In genomic region chr17:71980518-71981145, GRCm38 (mm10) we compare ENCODE assay signal across 9 mouse cellular contexts.
DNase-seq lines count a peak whose midpoint lies in the region; ATAC-seq lines count a peak whose summit lies in the region.
"Had no signal": no experiment of that assay in that cellular context is flagged by ENCODE, and none has a peak within 500 bp of the region (broad histone marks: within the 10 kb centered on the region; RNA-seq: fewer than 3 reads in every experiment).

No protein-coding gene starts in this region.

- H3K4me2 ChIP-seq in heart, embryonic 11.5 days = no peak overlapping the region
- no peak overlapping the region for H3K4me2 ChIP-seq in midbrain, embryonic 12.5 days (replicated peaks)
- H3K4me2 ChIP-seq: liver, embryonic 11.5 days had no signal

- no peak overlapping the region for H3K27ac ChIP-seq in heart, embryonic 11.5 days (ENCODE audit: low read depth, low read length)
- peak overlapping the region; percentile 69 for H3K27ac ChIP-seq in hindbrain, embryonic 10.5 days
- H3K27ac ChIP-seq in midbrain, embryonic 12.5 days (replicated peaks) = peak overlapping the region; percentile 84

- no peak overlapping the region for H3K9ac ChIP-seq in heart, embryonic 11.5 days (ENCODE audit: low read depth, low read length)
- no peak overlapping the region for H3K9ac ChIP-seq in midbrain, embryonic 12.5 days (replicated peaks)

- H3K27me3 ChIP-seq in heart, embryonic 11.5 days (ENCODE audit: control insufficient read depth, insufficient read depth, low read length) = no peaks in the 10 kb centered on the region
- no peaks in the 10 kb centered on the region for H3K27me3 ChIP-seq in hindbrain, embryonic 10.5 days (ENCODE audit: insufficient read depth, poor library complexity, severe bottlenecking)
- H3K27me3 ChIP-seq in midbrain, embryonic 12.5 days = peaks cover 6% of the 10 kb centered on the region; the same call in 1 of the 2 replicates

- no peaks in the 10 kb centered on the region for H3K9me3 ChIP-seq in heart, embryonic 11.5 days (replicated peaks; ENCODE audit: control insufficient read depth, low read length)
- H3K9me3 ChIP-seq in hindbrain, embryonic 10.5 days = no peaks in the 10 kb centered on the region
- H3K9me3 ChIP-seq in midbrain, embryonic 12.5 days = no peaks in the 10 kb centered on the region

- no peak for ATAC-seq in heart, embryonic 11.5 days (replicated peaks; ENCODE audit: insufficient number of reproducible peaks, low FRiP score, low TSS enrichment)
- ATAC-seq in midbrain, embryonic 12.5 days (ENCODE audit: low FRiP score, low read depth) = peak; percentile 97
- ATAC-seq in activated CD4-positive, CD25-positive, alpha-beta regulatory T cell, adult 4 months = no peak

- no peaks in the 10 kb centered on the region for H3K36me3 ChIP-seq in heart, embryonic 11.5 days (ENCODE audit: control insufficient read depth, insufficient read depth, low read length)
- H3K36me3 ChIP-seq in hindbrain, embryonic 10.5 days = no peaks in the 10 kb centered on the region
- H3K36me3 ChIP-seq in midbrain, embryonic 12.5 days = no peaks in the 10 kb centered on the region

- peak; percentile 91 for DNase-seq in heart, adult 11 months
- peak; percentile 8 for DNase-seq in R1 (ENCODE audit: low read depth, low spot score)
- peak; percentile 38 for DNase-seq in hindbrain, embryonic 10.5 days (ENCODE audit: low spot score)
- no peak for DNase-seq in urinary bladder, postnatal 10 days (ENCODE audit: low spot score)
- no peak for DNase-seq in adrenal gland, postnatal 36 days

- H3K4me1 ChIP-seq in heart, embryonic 11.5 days (ENCODE audit: control insufficient read depth, insufficient read depth, low read length) = peaks cover 6% of the 10 kb centered on the region; the same call in 1 of the 2 replicates
- H3K4me1 ChIP-seq in hindbrain, embryonic 10.5 days (replicated peaks) = peaks cover 18% of the 10 kb centered on the region
- peaks cover 24% of the 10 kb centered on the region for H3K4me1 ChIP-seq in midbrain, embryonic 12.5 days

- H3K4me3 ChIP-seq in heart, embryonic 11.5 days (ENCODE audit: low read depth, low read length) = no peak overlapping the region
- no peak overlapping the region for H3K4me3 ChIP-seq in hindbrain, embryonic 10.5 days
- no peak overlapping the region for H3K4me3 ChIP-seq in midbrain, embryonic 12.5 days

- 27% methylated on average over 3 of the region's 3 CpGs for WGBS in heart, embryonic 11.5 days (ENCODE audit: insufficient replicate concordance)
- 25% methylated on average over 3 of the region's 3 CpGs for WGBS in hindbrain, embryonic 10.5 days
- 18% methylated on average over 3 of the region's 3 CpGs for WGBS in midbrain, embryonic 12.5 days

Comparison
In these comparisons a context has a peak if more than half of its experiments do, and no peak if none do; other contexts are left out.
1. DNase-seq: peak in heart, adult 11 months (single experiment), R1 (single experiment) and hindbrain, embryonic 10.5 days (single experiment); none in urinary bladder, postnatal 10 days (single experiment) and adrenal gland, postnatal 36 days (0 of 2).